15 mouse cellular contexts compared by ENCODE assay signal in the genomic region with DNA sequence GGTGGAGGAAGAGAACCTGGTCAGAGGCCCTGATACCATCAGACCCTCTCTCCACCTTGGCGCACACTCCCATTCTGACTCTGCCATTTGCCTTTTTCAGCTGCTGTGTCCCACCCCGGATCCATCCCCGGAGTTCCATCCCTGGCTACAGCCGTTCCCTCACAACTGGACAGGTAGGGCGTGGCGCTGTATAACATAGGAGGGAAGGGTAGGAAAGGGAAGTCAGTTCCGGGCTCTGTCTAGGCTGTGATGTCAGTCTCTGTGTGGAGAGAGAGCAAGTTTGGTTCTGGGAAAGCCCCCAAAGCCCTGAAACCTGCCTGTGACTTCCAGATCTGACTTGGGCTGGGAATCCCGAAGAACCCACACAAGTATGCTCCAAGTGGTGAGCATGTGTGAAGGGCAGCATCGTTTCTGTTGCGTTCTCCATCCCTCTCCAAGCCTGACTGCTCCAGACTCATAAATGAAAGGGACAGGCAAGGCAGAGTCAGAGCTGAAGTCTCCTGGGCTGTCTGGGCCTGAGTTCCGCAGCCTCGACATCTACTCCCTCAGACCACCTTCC. TPM values are rescaled to one million over a fixed set of nuclear protein-coding genes. Genes with fewer than 3 reads are reported as not detected.
"Had no signal": no experiment of that assay in that cellular context is flagged by ENCODE, and none has a peak within 500 bp of the region (broad histone marks: within the 10 kb centered on the region; RNA-seq: fewer than 3 reads in every experiment).

No protein-coding gene starts in this region.

- H3K27ac ChIP-seq: kidney, embryonic 15.5 days; limb, embryonic 13.5 days; liver, embryonic 14.5 days; neural tube, embryonic 12.5 days had no signal

- H3K27me3 ChIP-seq: neural tube, embryonic 12.5 days had no signal

- H3K36me3 ChIP-seq: kidney, embryonic 15.5 days; limb, embryonic 13.5 days; neural tube, embryonic 12.5 days had no signal

- H3K9me3 ChIP-seq: kidney, embryonic 15.5 days; limb, embryonic 13.5 days; neural tube, embryonic 12.5 days had no signal

- H3K4me3 ChIP-seq: kidney, embryonic 15.5 days; limb, embryonic 13.5 days; neural tube, embryonic 12.5 days had no signal

- DNase-seq: kidney, postnatal 14 days; layer of hippocampus, postnatal 36 days; left cerebral cortex, postnatal 4 days; lung, adult 18-20 months; midbrain, embryonic 14.5 days; retina, postnatal 1 day; right cerebral cortex, postnatal 4 days; spleen, adult 18-20 months; thymus, adult 18-20 months had no signal

RNA-seq across cellular contexts. Expression of a gene that starts 31.2 kb away (rescaled TPM):
- total RNA-seq: liver, adult 2 months; monocyte, adult 5-6 weeks had no signal
